In genomic region chr2:179443959-179444358, GRCm38 (mm10) we compare ENCODE assay signal across 8 mouse cellular contexts. TPM values are rescaled to one million over a fixed set of nuclear protein-coding genes. Genes with fewer than 3 reads are reported as not detected.
DNase-seq lines count a peak whose midpoint lies in the region; ATAC-seq and TF ChIP-seq lines count a peak whose summit lies in the region.

No protein-coding gene starts in this region.

- H3K4me1 ChIP-seq in embryonic facial prominence, embryonic 15.5 days: peaks cover 22% of the 10 kb centered on the region
- H3K4me1 ChIP-seq in limb, embryonic 12.5 days (replicated peaks): peaks cover 23% of the 10 kb centered on the region
- H3K4me1 ChIP-seq in stomach, postnatal 0 days (replicated peaks; ENCODE audit: control insufficient read depth, insufficient read depth): peaks cover 3% of the 10 kb centered on the region; the same call in 1 of the 2 replicates

- peaks cover 41% of the 10 kb centered on the region for H3K27me3 ChIP-seq in embryonic facial prominence, embryonic 15.5 days
- H3K27me3 ChIP-seq in limb, embryonic 12.5 days: peaks cover 54% of the 10 kb centered on the region
- peaks cover 2% of the 10 kb centered on the region; the same call in 1 of the 2 replicates for H3K27me3 ChIP-seq in stomach, postnatal 0 days (ENCODE audit: control insufficient read depth, insufficient read depth, low read length)

- peak overlapping the region; percentile 67; the same call in 1 of the 2 replicates for H3K4me3 ChIP-seq in embryonic facial prominence, embryonic 15.5 days (replicated peaks)
- H3K4me3 ChIP-seq in limb, embryonic 12.5 days (replicated peaks): peak overlapping the region; percentile 71
- H3K4me3 ChIP-seq in stomach, postnatal 0 days (ENCODE audit: low read depth, low read length): no peak overlapping the region; the same call in 1 of the 2 replicates

- no peaks in the 10 kb centered on the region; the same call in 1 of the 2 replicates for H3K9me3 ChIP-seq in embryonic facial prominence, embryonic 15.5 days (replicated peaks)
- peaks cover 6% of the 10 kb centered on the region; the same call in 1 of the 2 replicates for H3K9me3 ChIP-seq in limb, embryonic 12.5 days
- no peaks in the 10 kb centered on the region for H3K9me3 ChIP-seq in stomach, postnatal 0 days (ENCODE audit: control insufficient read depth, low read length)

- 25% methylated on average over 10 of the region's 11 CpGs for WGBS in embryonic facial prominence, embryonic 15.5 days
- whole genome bisulfite sequencing in limb, embryonic 12.5 days: 20% methylated on average over 7 of the region's 11 CpGs
- 25% methylated on average over 6 of the region's 11 CpGs for WGBS in stomach, postnatal 0 days

- H3K36me3 ChIP-seq in embryonic facial prominence, embryonic 15.5 days: no peaks in the 10 kb centered on the region
- H3K36me3 ChIP-seq in limb, embryonic 12.5 days: no peaks in the 10 kb centered on the region
- no peaks in the 10 kb centered on the region for H3K36me3 ChIP-seq in stomach, postnatal 0 days (ENCODE audit: control insufficient read depth, insufficient read depth, low read length)

- ATAC-seq in embryonic facial prominence, embryonic 15.5 days (ENCODE audit: insufficient number of reproducible peaks, low FRiP score, low TSS enrichment, low read depth): no peak
- ATAC-seq in limb, embryonic 12.5 days (ENCODE audit: insufficient number of reproducible peaks, insufficient read depth, low FRiP score, low TSS enrichment, low read depth): no peak
- ATAC-seq in stomach, postnatal 0 days (ENCODE audit: low FRiP score, low TSS enrichment): no peak

- peak; percentile 27 for TF ChIP-seq CTCF in stomach, postnatal 0 days (IDR thresholded peaks at IDR 0.05; ENCODE audit: low read depth)

- DNase-seq in adrenal gland, postnatal 10 days: peak; percentile 4
- no peak for DNase-seq in adrenal gland, postnatal 14 days
- DNase-seq in ES-CJ7 (ENCODE audit: low read depth, low spot score): peak; percentile 31
- DNase-seq in stomach, postnatal 0 days (ENCODE audit: low spot score): no peak
- DNase-seq in thymus, postnatal 14 days: no peak
- no peak for DNase-seq in right cerebral cortex, postnatal 14 days

- TF ChIP-seq EP300 in stomach, postnatal 0 days (optimal IDR thresholded peaks at IDR 0.05): no peak

- no peak overlapping the region for H3K9ac ChIP-seq in embryonic facial prominence, embryonic 15.5 days
- peak overlapping the region; percentile 70 for H3K9ac ChIP-seq in limb, embryonic 12.5 days (replicated peaks)
- H3K9ac ChIP-seq in stomach, postnatal 0 days (ENCODE audit: low read length): no peak overlapping the region

- H3K4me2 ChIP-seq in embryonic facial prominence, embryonic 15.5 days (replicated peaks): peak overlapping the region; percentile 99
- peak overlapping the region; percentile 96 for H3K4me2 ChIP-seq in limb, embryonic 12.5 days
- peak overlapping the region; percentile 100; the same call in 1 of the 2 replicates for H3K4me2 ChIP-seq in stomach, postnatal 0 days (replicated peaks; ENCODE audit: low read depth)

- H3K27ac ChIP-seq in embryonic facial prominence, embryonic 15.5 days (replicated peaks): no peak overlapping the region
- H3K27ac ChIP-seq in limb, embryonic 12.5 days: no peak overlapping the region
- no peak overlapping the region for H3K27ac ChIP-seq in stomach, postnatal 0 days (replicated peaks)

RNA-seq across cellular contexts. Expression of gene Cdh4, which starts 1.7 kb away (rescaled TPM):
- 1 to 10 TPM; 2.8 to 5.2 TPM for total RNA-seq in adrenal gland, postnatal 10 days (2021)
- total RNA-seq in adrenal gland, postnatal 14 days (2021): 4.5 and 5.4 TPM in 2 replicates
- polyA plus RNA-seq in embryonic facial prominence, embryonic 15.5 days (2015; fragmentation: Nextera tagmentation; extraction: Ambion mirVana): 10.2 and 10.8 TPM in 2 replicates
- 9.3 and 10.5 TPM in 2 replicates for polyA plus RNA-seq in limb, embryonic 12.5 days (2016; fragmentation: Nextera tagmentation; extraction: Ambion mirVana)
- polyA plus RNA-seq in stomach, postnatal 0 days (2015; fragmentation: Nextera tagmentation; extraction: Ambion mirVana): 2.9 and 3.1 TPM in 2 replicates

Comparison
In these comparisons a context has a peak if more than half of its experiments do, and no peak if none do; other contexts are left out.
1. DNase-seq: peak in adrenal gland, postnatal 10 days (single experiment) and ES-CJ7 (single experiment); none in adrenal gland, postnatal 14 days (single experiment), stomach, postnatal 0 days (single experiment), thymus, postnatal 14 days (single experiment) and right cerebral cortex, postnatal 14 days (single experiment).
2. Peak in every context shown above with its lines, with median percentiles within 50 percentile points of each other: H3K4me2 ChIP-seq.